Mouse (Mus musculus) kidney, postnatal 36 days (tissue): Measurements from ENCODE around the gene Gpsm1.

Experiments
- DNase-seq, 2 experiments: peaks; one replicate each; pipeline ENCODE4 v3.0.0; 2021 to 2022; ENCODE audit warnings: mixed read lengths in 2 of 2

Gene Gpsm1

DNA sequence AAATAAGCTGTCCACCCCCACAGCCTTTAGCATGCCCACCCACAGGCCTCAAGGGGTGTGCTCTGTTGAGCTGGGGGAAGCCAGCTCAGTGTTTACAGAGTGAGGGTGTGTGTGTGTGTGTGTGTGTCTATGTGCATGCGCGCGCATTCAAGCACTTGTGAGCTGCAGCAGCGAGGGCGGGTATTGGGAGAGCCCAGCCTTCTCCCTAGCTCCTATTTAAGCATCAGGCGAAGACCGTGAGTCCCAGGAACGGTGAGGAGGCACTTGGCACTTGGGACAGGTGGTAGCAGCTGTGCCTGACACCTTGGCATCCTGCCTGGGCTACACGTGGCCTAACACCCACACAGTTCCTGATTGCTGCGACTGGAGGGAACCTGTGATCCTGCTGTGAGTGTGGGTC, 26.7 kb downstream of the Gpsm1 start:
- DNase-seq: peak; percentile 61 to 71

DNA sequence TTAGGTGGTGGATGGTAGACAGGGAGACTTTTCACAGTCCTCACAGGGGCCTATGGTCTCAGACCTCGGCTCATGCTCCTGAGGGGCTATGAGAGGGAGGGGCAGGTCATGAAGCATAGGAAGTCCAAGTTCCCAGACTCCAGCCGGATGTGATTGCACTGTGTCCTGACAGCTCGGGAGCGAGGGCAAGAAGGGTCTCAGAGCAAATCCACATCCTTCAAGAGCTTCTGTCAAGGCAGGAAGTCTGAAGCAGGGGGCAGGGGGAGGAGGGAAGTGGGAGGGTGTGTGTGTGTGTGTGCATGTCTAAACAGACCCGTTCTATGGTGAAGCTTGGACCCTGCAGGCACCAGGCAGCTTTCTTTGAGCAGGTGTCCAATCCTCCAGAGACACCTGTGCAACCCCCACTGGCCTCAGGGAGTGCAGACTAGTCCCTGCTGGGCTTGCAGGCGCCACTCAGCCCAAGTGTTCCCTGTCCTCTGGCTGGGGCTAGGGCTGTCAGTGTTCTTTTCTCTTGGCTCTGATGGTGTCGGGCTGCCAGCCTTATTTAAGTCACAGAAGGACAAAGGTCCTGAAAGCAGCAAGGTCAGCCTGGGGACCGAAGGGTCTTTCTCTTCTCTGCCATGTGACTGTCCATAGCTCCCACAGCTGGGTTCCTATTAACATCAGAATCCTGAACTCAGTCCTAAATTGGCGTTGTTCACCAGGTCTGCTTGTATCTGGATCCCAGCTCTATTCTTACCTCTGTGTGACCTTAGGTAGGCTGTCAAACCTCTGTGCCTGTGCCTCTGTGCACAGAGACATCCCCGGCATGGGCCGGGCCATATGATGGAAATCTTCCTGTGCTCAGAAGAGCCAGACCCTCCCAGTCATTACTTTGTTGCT, 27.5 kb downstream of the Gpsm1 start:
- DNase-seq: peak; percentile 65 to 77

DNA sequence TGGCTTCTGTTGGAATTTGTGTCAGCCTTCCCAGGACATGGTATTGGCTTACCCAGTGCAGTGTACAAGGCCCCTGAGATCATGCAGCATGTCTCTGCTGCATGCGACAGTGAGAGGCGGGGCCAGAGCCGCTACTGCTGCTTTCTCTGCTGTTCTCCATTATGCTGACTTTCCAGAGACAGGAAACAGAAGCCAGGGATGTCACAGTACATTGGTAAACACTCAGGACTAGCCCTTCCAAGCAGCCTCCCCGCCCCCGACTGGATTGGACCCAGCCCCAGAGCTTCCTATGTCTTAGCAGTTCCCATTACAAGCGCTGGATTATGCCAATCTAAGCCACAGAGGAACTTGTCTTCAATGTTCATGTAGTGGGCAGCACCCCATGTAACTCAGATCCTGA, 32.9 kb downstream of the Gpsm1 start:
- peak; percentile 63 to 66 for DNase-seq

DNA sequence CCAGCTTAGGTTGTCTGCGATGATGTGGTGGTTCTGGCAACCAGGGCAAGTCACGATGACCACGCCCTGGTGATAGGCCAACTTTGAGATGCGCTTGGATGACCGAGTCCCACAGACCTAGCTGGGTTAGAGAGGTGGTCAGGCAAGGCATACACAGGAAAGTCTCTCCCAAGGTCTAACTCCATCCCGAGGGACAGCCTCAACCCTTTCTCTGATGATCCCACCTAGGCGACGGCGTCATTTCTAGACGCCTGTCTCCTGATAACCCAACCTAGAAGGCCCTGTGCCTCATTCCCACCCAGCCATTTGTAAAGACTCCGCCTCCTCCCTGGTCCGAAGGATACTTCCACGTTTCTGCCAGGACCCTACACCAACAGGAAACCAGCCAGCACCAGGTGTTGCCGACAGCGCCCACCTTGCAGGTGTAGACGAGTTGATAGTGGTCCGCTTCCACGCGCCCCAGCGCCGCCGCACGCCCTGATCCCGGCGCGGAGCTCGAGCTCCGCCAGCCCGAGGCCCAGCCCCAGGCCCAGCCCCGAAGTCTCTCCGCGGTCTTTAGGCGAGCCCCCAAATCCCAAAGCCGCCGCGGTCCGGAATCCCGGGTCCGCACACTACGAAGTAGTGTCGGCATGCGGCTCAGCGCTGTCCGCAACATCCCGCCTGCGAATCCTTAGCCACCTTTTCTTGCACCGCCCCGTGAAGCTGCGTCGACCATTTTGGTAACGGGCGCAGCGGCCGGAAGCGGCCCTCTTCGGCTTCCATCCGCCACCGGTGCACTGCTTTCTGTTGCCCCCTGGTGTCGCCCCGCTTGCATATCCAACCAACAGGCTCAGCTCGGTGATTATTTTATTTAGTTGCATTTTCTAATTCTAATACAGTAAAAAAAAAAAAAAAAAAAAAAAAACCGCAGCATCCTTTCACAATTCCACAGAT, 36.3 kb downstream of the Gpsm1 start, which contains the start of gene Dnlz:
TSS of gene Dnlz (minus strand) at position 753 of the 933 bp plus-strand sequence.
- peak; percentile 95 to 97 for DNase-seq

DNA sequence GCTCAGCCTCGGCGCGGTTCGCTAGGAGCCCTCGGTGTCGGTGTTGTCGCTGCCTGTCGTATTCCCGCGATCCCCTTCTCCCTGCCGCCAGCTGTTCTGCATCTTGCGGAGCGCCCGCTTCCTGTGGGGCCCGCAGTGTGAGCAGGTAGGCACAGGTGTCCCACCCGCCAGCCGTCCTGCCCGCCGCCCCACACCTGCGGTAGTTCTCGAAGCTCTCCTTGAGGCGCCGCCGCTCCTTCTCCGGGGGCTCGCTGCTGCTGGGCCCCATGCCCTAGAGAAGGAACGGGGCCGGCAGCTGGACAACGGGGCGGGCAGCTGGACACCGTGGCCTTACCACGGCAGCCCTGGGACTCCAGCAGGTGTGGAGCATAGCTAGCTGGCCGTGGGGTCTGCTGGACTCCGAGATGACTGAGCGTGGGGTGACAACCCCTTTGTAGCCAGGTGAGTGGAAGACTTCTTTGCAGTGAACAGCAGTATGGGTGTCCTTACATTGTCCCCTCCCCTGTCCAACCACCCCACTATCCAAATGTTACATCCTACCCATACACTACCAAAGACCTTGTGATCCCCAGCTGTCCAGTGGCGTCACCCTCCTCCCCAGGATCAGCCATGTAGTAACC, 37.1 kb downstream of the Gpsm1 start:
- no peak for DNase-seq

DNA sequence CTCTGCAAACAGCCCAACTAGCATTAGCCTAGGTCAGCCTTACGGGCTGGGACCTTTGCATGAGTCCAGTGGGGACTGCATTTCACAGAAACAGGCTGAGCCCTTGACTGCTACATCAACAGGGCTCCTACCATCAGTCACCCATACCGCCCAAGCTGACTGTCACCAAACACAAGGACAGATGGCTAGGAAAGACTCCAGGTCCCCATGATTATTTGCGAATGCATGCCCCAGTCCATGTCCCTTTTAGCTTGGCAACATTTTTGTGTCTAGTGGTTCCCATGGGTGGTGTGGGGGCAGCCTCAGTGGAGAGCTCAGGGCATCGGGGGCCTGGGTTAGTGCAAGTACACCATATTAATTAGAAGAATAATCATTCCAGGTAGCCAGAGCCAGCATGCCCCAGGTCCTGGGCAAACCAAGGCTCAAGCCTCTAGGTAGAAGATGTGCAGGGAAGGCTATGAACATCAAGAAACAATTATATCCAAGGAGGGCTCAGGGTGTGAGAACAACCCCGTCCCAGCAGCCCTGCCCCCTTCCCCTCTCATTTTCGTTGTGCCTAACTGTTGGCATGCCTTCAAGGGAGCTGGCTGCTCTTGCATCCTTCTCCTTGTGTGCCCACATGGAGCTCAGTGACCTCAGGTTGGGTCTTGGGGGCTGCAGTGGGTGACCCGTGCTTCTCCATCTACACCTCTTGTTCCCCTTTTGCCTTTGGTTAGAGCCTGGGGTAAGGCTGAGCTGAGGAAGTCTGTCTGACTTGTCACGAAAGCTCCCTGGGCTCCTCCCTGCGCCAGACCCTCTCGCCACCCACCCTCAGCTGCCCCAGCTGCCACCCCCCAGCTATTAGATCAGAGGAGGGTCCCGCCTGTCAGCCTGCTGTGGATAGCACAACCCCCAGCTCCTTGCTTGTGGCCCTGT, 38.0 kb downstream of the Gpsm1 start:
- no peak for DNase-seq

DNA sequence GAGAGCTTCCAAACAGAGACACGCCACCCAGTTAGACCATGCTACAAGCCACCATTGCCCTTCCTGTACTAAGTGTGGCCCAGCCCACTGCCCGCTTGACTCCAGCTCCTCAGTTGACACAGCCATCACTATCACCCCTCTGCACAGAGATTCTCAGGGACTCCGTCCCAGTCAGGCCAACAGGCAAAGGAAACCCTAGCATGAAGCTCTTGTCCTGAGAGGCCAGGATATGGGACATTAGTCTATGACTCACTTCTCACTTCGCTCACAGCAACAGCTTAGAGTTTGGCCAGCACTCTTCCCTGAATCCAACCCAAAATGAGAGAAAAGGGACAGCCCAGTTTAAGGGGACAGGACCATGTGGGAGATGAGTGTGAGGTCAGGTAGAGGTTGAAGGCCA, 39.1 kb downstream of the Gpsm1 start:
- DNase-seq: no peak

DNA sequence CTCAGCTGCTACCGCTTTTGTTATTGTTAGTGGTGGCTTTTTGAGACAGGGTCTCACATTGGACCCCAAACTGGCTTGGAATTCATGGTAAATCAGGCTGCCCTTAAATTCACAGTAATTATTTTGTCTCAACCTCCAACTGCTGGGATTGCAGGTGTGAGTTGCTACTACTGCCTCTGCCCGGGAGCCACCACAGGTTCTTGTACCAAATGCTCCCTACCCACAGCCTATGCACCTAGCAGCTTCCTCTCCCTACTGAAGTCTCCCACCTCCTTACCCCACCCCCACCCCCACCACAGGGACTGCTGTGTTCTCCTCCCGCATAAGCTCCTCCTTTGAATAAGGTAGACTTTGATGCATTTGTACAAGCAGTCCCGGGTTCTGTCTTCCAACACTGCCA, 40.9 kb downstream of the Gpsm1 start:
- DNase-seq: no peak

DNA sequence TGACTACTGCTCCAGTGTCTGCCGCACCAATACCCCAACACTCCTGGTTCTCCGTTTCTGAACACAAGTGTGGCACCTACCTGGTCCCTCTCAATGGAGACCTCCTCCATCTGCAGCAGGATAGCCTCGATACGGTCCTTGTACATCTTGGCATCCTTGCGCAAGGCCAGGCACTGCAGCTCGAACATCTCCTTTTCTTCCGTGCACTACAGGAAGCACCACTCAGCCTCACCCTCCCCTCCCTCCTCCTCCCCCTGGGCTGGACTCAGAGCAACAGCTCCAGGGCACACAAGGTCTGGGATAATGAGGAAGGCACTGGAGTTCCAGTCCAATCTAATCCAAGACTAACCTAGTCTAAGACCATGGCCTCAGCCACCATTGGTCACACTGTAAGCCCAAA, 41.4 kb downstream of the Gpsm1 start:
- no peak for DNase-seq

DNA sequence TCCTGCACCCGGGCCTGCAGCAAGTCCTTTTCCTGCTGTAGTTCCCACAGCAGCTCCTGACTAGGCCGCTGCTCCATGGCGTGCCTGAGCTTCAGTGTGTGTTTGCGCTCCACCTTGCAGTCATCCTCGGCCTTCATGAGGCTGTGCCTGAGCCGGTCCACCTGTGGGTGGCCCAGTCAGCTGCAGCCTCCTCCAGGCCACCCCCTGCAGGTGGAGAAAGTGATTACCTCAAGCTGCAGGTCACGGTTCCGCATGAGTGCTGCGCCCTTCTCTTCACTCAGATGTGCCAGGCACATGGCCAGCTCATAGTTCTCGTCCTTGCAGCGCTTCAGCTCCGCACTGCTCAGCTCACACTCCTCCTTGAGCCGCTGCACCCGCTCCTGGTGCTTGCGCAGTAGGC, 42.2 kb downstream of the Gpsm1 start:
- peak; percentile 85 to 92 for DNase-seq

DNA sequence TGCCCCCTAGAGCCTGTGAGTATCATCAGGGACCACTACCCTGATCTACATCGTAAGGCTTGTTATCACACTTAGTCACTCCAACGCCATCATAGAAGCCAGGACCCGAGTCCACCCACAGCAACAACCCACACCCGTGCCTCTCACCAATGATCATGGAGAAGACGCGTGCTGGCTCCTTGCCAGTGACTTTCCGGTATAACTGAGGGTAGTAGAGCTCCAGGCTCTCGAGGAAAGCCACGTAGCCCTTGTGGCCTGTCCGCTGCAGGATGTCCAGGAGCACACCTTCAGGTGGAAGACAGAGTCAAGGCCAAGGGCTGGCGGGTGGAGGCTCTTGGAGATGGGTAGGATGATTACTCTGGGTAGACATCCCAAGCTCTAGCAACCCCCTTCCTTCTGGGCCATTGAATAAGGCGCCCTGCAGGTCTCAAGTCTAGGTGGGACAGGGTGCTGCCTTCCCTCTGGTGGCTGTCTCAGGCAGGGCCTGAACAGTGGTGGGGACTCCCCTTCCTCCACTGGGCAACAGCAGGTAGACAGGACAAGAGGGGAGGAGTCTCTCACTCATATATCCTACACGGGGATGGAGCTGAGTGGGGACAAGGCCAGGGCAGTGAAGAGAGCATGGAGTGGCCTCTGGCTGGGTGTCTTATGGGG, 43.5 kb downstream of the Gpsm1 start:
- no peak for DNase-seq

DNA sequence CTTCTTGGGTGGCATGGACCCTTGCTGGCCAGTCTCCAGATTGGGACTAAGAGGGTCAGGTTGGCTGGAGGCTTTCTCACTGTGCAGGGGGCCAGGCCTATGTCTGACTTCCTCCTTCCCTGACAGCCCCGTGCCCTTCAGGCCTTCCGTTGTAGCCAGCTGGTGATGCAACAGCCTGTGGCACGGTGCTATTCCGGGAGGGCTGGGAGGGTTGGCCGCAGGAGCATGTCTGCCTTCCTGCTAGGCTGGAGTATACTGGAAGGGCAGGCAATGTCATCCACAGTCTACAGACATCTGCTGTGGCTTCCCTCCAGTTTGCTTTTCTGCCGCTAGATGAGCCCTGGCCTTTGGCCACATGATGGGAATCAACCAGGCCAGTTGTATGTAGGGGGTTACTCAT, 44.7 kb downstream of the Gpsm1 start:
- no peak for DNase-seq

DNA sequence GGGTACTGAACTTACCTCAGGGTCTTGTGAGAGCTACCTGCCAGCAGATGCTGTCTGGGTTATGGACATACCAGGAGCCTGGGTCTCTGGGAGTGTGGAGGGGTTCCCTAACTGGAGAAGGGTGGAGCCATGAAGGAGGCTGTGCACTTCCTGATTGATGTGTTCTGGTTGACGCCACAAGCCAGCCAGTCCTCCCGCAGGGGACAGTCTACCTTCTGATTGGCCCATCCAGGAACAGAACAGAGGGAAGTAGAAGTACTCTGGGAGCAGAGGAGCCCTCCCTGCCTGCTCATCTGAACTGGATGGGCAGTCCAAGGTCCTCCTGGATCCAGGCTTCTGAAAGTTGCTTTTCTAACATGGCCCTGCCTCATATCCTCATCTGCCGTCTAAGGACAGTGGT, 45.5 kb downstream of the Gpsm1 start, which contains the start of gene Card9:
TSS of gene Card9 (minus strand) at position 147 of the 400 bp plus-strand sequence.
- DNase-seq: no peak

DNA sequence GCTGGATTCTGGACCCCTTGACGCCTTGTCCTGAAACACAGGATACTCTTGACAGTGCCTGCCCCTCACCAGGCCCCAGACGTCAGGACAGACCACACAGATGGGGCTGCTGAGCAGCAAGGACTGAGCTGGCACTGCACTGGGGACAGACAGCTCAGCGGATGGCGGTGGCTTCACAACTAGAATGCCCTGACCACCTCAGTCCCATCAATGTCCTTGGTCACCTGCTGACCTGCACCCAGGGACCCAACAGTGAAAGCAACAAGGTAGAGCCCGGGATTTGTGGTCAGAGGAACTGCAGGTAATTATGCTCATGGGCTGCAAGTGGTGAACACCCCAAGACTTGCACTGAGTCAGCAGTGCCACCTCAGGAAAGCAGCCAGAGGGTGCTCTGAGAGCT, 47.7 kb downstream of the Gpsm1 start:
- DNase-seq: no peak

DNA sequence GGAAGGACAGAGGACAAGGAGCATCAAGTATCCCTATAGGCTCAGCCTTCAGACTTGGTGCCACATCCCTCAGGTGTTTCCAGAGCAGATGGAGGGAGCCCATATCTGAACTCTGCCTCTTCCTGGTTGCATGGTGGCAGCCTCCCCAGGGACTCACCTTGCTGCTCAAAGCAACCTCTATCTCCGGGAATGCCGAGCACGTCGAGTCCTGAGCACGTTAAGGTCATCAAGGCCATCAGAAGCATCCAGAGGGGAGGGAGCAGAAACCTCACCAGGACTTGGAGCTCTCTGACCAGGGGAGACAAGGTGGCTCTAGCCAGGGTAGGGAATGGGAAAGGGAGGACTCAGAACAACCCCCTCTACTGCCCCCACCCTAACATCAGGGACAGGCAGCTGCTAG, 48.2 kb downstream of the Gpsm1 start:
- DNase-seq: no peak

DNA sequence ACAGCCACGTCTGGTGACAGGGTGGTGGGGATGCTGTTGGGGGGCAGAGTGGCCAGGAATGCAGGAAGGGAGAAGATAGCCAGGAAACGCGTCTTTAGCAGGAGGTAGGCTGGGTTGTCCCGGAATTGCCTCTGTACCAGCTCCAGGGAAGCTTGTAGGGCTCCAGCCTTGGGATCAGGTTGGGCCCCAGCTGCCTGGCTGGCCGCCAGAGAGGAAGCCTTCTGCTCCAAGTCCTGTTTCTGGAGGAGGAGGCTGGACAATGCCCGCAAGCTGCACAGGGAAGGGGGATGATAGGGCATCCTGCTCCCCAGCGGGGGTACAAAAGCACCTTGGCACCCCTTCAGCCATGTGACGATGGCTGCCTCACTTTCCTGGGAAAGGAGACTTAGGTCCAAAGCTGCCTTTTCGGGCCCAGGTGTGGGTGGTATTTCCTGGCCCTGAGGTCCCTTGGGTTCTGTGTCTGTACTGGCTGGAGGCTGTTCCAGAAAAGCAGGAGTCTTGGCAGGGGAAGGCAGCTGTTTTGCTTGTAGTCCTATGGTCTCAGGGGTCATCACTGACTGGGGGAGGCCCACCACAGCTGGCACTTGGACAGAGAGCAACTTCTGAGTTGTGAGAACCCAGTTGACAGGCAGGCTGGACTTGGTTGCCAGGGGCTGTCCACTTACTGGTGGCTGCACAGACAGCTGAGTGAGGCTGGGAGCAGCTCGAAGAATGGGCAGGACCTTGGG, 49.6 kb downstream of the Gpsm1 start:
- DNase-seq: peak; percentile 66 to 87

DNA sequence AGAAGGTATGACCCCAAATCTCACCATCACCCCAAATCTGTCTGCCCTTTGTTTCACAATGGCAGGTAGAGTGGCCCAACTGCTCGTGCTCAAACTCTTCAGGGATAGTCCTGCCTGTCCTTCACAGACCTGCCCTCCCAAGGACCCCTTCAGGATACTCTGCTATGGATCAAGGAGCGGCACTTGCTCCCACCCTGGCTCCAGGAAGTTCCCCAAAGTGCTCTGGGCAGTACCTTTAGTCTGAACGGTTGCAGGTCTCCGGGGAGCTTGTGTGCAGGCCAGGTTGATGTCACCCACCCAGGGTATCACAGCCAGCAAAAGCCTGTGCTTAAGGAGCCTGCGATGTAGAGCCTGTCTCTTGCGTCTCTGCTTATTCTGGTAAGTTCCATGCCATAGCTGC, 52.6 kb downstream of the Gpsm1 start:
- DNase-seq: no peak

DNA sequence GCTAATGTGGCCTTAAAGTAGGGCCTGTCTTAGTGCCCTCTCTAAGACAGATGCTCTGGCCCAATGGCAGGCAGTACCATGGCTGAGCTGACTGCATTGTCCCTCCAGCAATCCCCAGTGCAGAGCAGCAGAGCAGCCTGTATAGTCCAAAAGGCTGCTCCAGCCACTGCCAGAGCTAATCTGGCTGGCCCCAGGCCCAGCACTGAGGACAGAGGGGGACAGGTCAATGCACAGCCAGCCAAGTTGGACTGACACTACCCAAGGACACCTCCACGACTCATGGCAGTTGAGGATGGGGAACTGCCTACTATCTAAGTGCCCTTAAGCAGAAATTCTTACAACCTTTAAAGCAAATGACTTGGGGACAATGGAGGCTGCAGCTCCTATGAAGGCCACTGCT, 53.3 kb downstream of the Gpsm1 start:
- DNase-seq: no peak

DNA sequence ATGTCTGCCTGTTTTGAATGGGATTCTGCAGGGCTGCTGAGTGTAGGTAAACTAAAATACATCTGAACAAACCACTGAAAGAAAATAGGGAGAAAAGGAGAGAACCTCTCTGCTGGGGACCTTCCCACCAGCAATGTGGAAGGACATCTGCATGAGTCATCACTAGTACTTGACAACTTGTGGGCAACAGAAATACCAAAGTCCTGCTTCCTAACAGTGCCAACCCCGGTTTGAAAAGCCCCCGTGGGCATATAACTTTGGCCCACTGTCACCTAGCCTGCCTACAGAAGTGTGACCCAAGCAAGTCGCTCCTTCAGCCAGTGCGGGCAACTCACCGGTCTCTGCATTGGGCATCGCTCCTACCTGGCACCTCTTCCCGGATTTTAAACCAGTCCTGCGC, 57.1 kb downstream of the Gpsm1 start:
- no peak for DNase-seq

DNA sequence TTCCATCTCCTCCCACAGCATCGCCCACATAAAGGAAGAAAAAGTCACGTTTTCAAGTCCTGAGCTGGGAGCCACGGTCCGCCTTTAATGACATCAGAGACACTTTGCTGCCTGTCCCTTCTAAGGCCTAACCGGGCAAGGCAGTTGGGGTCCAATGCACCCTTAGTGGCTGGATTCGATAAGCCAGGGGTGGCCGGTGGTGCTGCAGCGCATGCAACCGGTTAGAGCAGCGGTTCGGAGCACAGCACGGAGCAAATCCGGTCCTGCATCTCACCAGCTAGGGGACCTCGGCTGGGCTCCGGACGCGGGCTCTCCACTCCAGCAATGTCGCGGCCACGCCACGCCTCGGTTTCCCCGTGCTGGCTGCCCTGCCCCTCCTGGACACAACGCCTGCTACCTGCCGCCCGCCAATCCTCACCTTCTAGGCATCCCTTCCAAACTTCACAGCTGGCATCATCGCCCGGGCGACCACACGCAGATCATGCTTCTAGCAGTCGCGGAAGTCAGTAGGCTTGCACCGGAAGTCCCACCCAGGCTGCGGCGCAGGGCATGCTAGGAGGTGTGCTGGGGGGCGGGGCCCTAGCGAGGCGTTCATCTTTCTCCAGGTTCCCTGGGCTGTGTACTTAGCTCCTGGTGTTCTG, 64.9 kb downstream of the Gpsm1 start, which contains the start of gene Snapc4:
TSS of gene Snapc4 (minus strand) at position 523 of the 641 bp plus-strand sequence.
- peak; percentile 91 to 95 for DNase-seq
